Comparison of ENCODE assay signal across 9 mouse cellular contexts in genomic region chr8:92771856-92772650, GRCm38 (mm10). TPM values are rescaled to one million over a fixed set of nuclear protein-coding genes. Genes with fewer than 3 reads are reported as not detected.
DNase-seq lines count a peak whose midpoint lies in the region; TF ChIP-seq lines count a peak whose summit lies in the region.
"Had no signal": no experiment of that assay in that cellular context is flagged by ENCODE, and none has a peak within 500 bp of the region (broad histone marks: within the 10 kb centered on the region; RNA-seq: fewer than 3 reads in every experiment).

No protein-coding gene starts in this region.

- no peak for TF ChIP-seq CTCF in small intestine, adult 2 months (IDR thresholded peaks at IDR 0.05; ENCODE audit: extremely low read depth, insufficient read length, insufficient replicate concordance, low read depth, low read length)

- H3K27me3 ChIP-seq in small intestine, adult 2 months (ENCODE audit: control insufficient read depth, insufficient read depth, low read length): no peaks in the 10 kb centered on the region

- H3K36me3 ChIP-seq in small intestine, adult 2 months (ENCODE audit: control insufficient read depth, insufficient read depth, low read length): no peaks in the 10 kb centered on the region

- no peaks in the 10 kb centered on the region for H3K4me1 ChIP-seq in small intestine, adult 2 months (ENCODE audit: control insufficient read depth, insufficient read depth, insufficient read length, low read length)

- peak; percentile 2 to 9 for DNase-seq in kidney, postnatal 36 days
- no peak for DNase-seq in kidney, adult 11 months
- DNase-seq in adrenal gland, postnatal 36 days: peak; percentile 12 to 23
- peak; percentile 24 to 28 for DNase-seq in heart, postnatal 10 days
- DNase-seq in cerebellum, postnatal 14 days: no peak
- no peak for DNase-seq in left cerebral cortex, adult 9 months (ENCODE audit: low spot score in 2 of 2)
- DNase-seq: cerebellum, adult 8-10 months had no signal

- H3K27ac ChIP-seq in small intestine, adult 2 months (ENCODE audit: insufficient read depth, low read depth, low read length): no peak overlapping the region

- H3K4me3 ChIP-seq in small intestine, adult 2 months (ENCODE audit: low read depth, low read length): peak overlapping the region; percentile 27; the same call in 1 of the 2 replicates

- intact Hi-C loops in heart, postnatal 10 days (cut with DNase I): no loop called here

- no peak for TF ChIP-seq POLR2A in small intestine, adult 2 months (IDR thresholded peaks at IDR 0.05; ENCODE audit: low read depth, low read length)

- WGBS in small intestine, adult 2 months: 52% methylated on average over 14 of the region's 14 CpGs

RNA-seq across cellular contexts. Expression of gene Mmp2, which starts 55.0 kb away (rescaled TPM):
- total RNA-seq in adrenal gland, postnatal 36 days (2021): 10 to 100 TPM; 27.3 to 39.8 TPM
- 100 to 1,000 TPM; 187 to 198 TPM for total RNA-seq in heart, postnatal 10 days (2021)
- polyA plus RNA-seq in small intestine, adult 2 months (2012; rRNA removed): 24.1 and 50.6 TPM in 2 replicates
- total RNA-seq: neutrophil, adult 5-6 weeks had no signal

Comparison
In these comparisons a context has a peak if more than half of its experiments do, and no peak if none do; other contexts are left out.
1. DNase-seq: peak in kidney, postnatal 36 days (2 of 2), adrenal gland, postnatal 36 days (2 of 2) and heart, postnatal 10 days (2 of 2); none in kidney, adult 11 months (single experiment), cerebellum, postnatal 14 days (0 of 2) and left cerebral cortex, adult 9 months (0 of 2).
2. RNA of gene Mmp2, which starts 55.0 kb away (total RNA-seq): 187 to 198 TPM in heart, postnatal 10 days; 27.3 to 39.8 TPM in adrenal gland, postnatal 36 days; every median in the first group is over 4 times any median in the second.